Mouse (Mus musculus): Measurements from ENCODE around the gene Eapp. TPM values are rescaled to one million over a fixed set of nuclear protein-coding genes. Genes with fewer than 3 reads are reported as not detected.
"Not testable (repeated sequence)": the region's sequence is repeated elsewhere in the genome, so short reads cannot be mapped to it uniquely, and the experiment has no call there.

The Eapp gene
- total and polyA plus RNA-seq, 3 experiments: 43.1 to 53.9 (median 51.5) TPM

- in situ Hi-C loops (cut with MboI; ENCODE audit: low pct_ligation_motif_present, low pct_unique_long_range_greater_than_20kb, low sequenced_read_pairs): no loop called here
- no peaks in the 10 kb centered on the region for H3K79me2 ChIP-seq (replicated peaks; ENCODE audit: control insufficient read depth, extremely low read depth, insufficient read depth, poor library complexity, severe bottlenecking)
Observed at GRCm38 (mm10) chr12:54668141-54668540, 27.6 kb downstream of the Eapp start.

DNA sequence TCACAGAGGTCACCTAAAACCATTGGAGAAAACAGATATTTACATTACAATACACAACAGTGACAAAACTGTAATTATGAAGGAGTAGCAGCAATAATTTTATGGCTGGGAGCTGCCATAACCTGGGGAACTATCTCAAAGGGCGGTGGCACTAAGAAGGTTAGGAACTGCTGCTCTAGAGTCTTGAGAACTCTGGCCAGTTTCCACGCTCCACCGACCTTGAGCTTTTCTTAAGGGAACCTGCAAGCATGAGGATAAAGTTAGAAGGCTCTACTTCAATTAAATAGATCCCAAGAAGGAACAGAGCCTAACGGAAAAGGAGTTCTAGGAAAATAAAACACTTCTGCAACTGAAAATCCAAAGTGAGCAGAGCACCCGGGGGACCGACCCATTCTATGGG lies 30.2 kb downstream of the Eapp start:
- no peak overlapping the region for H3K4me2 ChIP-seq (ENCODE audit: insufficient read depth, low read depth, poor library complexity, severe bottlenecking)
- in situ Hi-C loops (cut with MboI; ENCODE audit: low pct_ligation_motif_present, low pct_unique_long_range_greater_than_20kb, low sequenced_read_pairs): no loop called here
- H3K36me3 ChIP-seq (replicated peaks in 1 of 2; ENCODE audit: control insufficient read depth in 1 of 2, insufficient read depth in 1 of 2, low read length in 1 of 2): peaks cover 9 to 17% of the 10 kb centered on the region in 2 experiments
- dilution Hi-C loops (cut with MboI; ENCODE audit: extremely low pct_ligation_motif_present, extremely low pct_unique_long_range_greater_than_20kb, low sequenced_read_pairs): no loop called here
- no peak overlapping the region for H3K4me3 ChIP-seq (replicated peaks in 1 of 3; ENCODE audit: low read depth in 2 of 3, low read length in 2 of 3, poor library complexity in 1 of 3)
- no peak overlapping the region for H3K27ac ChIP-seq (ENCODE audit: insufficient read depth, low read depth)
- no peaks in the 10 kb centered on the region for H3K79me2 ChIP-seq (replicated peaks; ENCODE audit: control insufficient read depth, extremely low read depth, insufficient read depth, poor library complexity, severe bottlenecking)
- H3K9ac ChIP-seq (ENCODE audit: insufficient read depth, low read depth): no peak overlapping the region
- H3K9me3 ChIP-seq (replicated peaks; ENCODE audit: low read length): no peaks in the 10 kb centered on the region
- DNase-seq (ENCODE audit: extremely low read depth): no peak
- H3K27me3 ChIP-seq (replicated peaks): no peaks in the 10 kb centered on the region
- H3K4me1 ChIP-seq (ENCODE audit: control insufficient read depth in 1 of 2, insufficient read depth in 2 of 2): no peaks in the 10 kb centered on the region
- TF ChIP-seq ZMIZ1 (IDR thresholded peaks at IDR 0.05; ENCODE audit: low read depth, low read length) (no peak), UBTF (IDR thresholded peaks at IDR 0.05; ENCODE audit: low read depth, low read length) (no peak), MEF2A (IDR thresholded peaks at IDR 0.05; ENCODE audit: borderline replicate concordance, low read depth, low read length) (no peak)

More at GRCm38 (mm10) chr12:54668141-54668540, 27.6 kb downstream of the Eapp start:
- Histone ChIP-seq H3K4me2 (ENCODE audit: insufficient read depth, low read depth, poor library complexity, severe bottlenecking) (no peak overlapping the region), H3K4me3 (replicated peaks in 1 of 3; ENCODE audit: low read depth in 2 of 3, low read length in 2 of 3, poor library complexity in 1 of 3) (no peak overlapping the region), H3K9ac (ENCODE audit: insufficient read depth, low read depth) (no peak overlapping the region), H3K36me3 (replicated peaks in 1 of 2; ENCODE audit: control insufficient read depth in 1 of 2, insufficient read depth in 1 of 2, low read length in 1 of 2) (peaks cover 26 to 38% of the 10 kb centered on the region in 2 experiments), H3K27me3 (replicated peaks) (no peaks in the 10 kb centered on the region), H3K4me1 (ENCODE audit: control insufficient read depth in 1 of 2, insufficient read depth in 2 of 2) (no peaks in the 10 kb centered on the region), H3K27ac (ENCODE audit: insufficient read depth, low read depth) (no peak overlapping the region), H3K9me3 (replicated peaks; ENCODE audit: low read length) (no peaks in the 10 kb centered on the region)
- no peak for TF ChIP-seq BHLHE40 (IDR thresholded peaks at IDR 0.05; ENCODE audit: low read depth, low read length)
- no peak for TF ChIP-seq ZMIZ1 (IDR thresholded peaks at IDR 0.05; ENCODE audit: low read depth, low read length)
- dilution Hi-C loops (cut with MboI; ENCODE audit: extremely low pct_ligation_motif_present, extremely low pct_unique_long_range_greater_than_20kb, low sequenced_read_pairs): no loop called here
- no peak for DNase-seq (ENCODE audit: extremely low read depth)

GRCm38 (mm10) chr12:54661470-54661869 lies 34.2 kb downstream of the Eapp start:
- H3K36me3 ChIP-seq (replicated peaks in 1 of 2; ENCODE audit: control insufficient read depth in 1 of 2, insufficient read depth in 1 of 2, low read length in 1 of 2); dilution Hi-C loops (cut with MboI; ENCODE audit: extremely low pct_ligation_motif_present, extremely low pct_unique_long_range_greater_than_20kb, low sequenced_read_pairs); H3K4me2 ChIP-seq (ENCODE audit: insufficient read depth, low read depth, poor library complexity, severe bottlenecking); H3K9me3 ChIP-seq (replicated peaks; ENCODE audit: low read length); H3K79me2 ChIP-seq (replicated peaks; ENCODE audit: control insufficient read depth, extremely low read depth, insufficient read depth, poor library complexity, severe bottlenecking); H3K4me3 ChIP-seq (replicated peaks in 1 of 3; ENCODE audit: low read depth in 2 of 3, low read length in 2 of 3, poor library complexity in 1 of 3); H3K27me3 ChIP-seq (replicated peaks); DNase-seq (ENCODE audit: extremely low read depth); in situ Hi-C loops (cut with MboI; ENCODE audit: low pct_ligation_motif_present, low pct_unique_long_range_greater_than_20kb, low sequenced_read_pairs); H3K27ac ChIP-seq (ENCODE audit: insufficient read depth, low read depth); H3K9ac ChIP-seq (ENCODE audit: insufficient read depth, low read depth): not testable (repeated sequence)
- H3K4me1 ChIP-seq (ENCODE audit: control insufficient read depth in 1 of 2, insufficient read depth in 2 of 2): peaks cover 0 to 25% of the 10 kb centered on the region in 2 experiments; a peak in 2 of 4 replicates

- peaks cover 0 to 27% of the 10 kb centered on the region in 2 experiments; a peak in 2 of 4 replicates for H3K4me1 ChIP-seq (ENCODE audit: control insufficient read depth in 1 of 2, insufficient read depth in 2 of 2)
- no peak for TF ChIP-seq MAX (IDR thresholded peaks at IDR 0.05; ENCODE audit: low read length)
- TF ChIP-seq RCOR1 (conservative IDR thresholded peaks at IDR 0.05; ENCODE audit: low read depth, low read length): no peak
- no peak for TF ChIP-seq CHD2 (IDR thresholded peaks at IDR 0.05; ENCODE audit: low read length)
- TF ChIP-seq MXI1 (IDR thresholded peaks at IDR 0.05; ENCODE audit: low read depth, low read length): no peak
- no peak for TF ChIP-seq POLR2A (IDR thresholded peaks at IDR 0.05; ENCODE audit: low read depth, low read length)
- TF ChIP-seq NELFE (IDR thresholded peaks at IDR 0.05; ENCODE audit: low read depth, low read length): no peak
- TF ChIP-seq JUN (IDR thresholded peaks at IDR 0.05; ENCODE audit: insufficient read depth, low read depth, low read length): no peak
- no peak for TF ChIP-seq CTCF (conservative IDR thresholded peaks at IDR 0.05 in 1 of 2, IDR thresholded peaks at IDR 0.05 in 1 of 2; ENCODE audit: low read depth in 2 of 2, low read length in 2 of 2)
- no peak for TF ChIP-seq GABPA (IDR thresholded peaks at IDR 0.05; ENCODE audit: insufficient replicate concordance, low read depth, low read length)
- no peak for TF ChIP-seq ZNF384 (IDR thresholded peaks at IDR 0.05; ENCODE audit: low read depth, low read length)
- no peak for TF ChIP-seq BHLHE40 (IDR thresholded peaks at IDR 0.05; ENCODE audit: low read depth, low read length)
- no peak for TF ChIP-seq MAZ (IDR thresholded peaks at IDR 0.05; ENCODE audit: low read depth, low read length)
- TF ChIP-seq MAFK (IDR thresholded peaks at IDR 0.05; ENCODE audit: insufficient replicate concordance, low read length): no peak
- no peak for TF ChIP-seq ETS1 (conservative IDR thresholded peaks at IDR 0.05; ENCODE audit: low read depth, low read length)
- TF ChIP-seq SIN3A (IDR thresholded peaks at IDR 0.05; ENCODE audit: low read length): no peak
- no peak for TF ChIP-seq MEF2A (IDR thresholded peaks at IDR 0.05; ENCODE audit: borderline replicate concordance, low read depth, low read length)
- H3K4me2 ChIP-seq (ENCODE audit: insufficient read depth, low read depth, poor library complexity, severe bottlenecking): no peak overlapping the region
- no peaks in the 10 kb centered on the region for H3K9me3 ChIP-seq (replicated peaks; ENCODE audit: low read length)
- H3K4me3 ChIP-seq (replicated peaks in 1 of 3; ENCODE audit: low read depth in 2 of 3, low read length in 2 of 3, poor library complexity in 1 of 3): no peak overlapping the region
- no peak for DNase-seq (ENCODE audit: extremely low read depth)
- no peaks in the 10 kb centered on the region for H3K27me3 ChIP-seq (replicated peaks)
- no peaks in the 10 kb centered on the region for H3K36me3 ChIP-seq (replicated peaks in 1 of 2; ENCODE audit: control insufficient read depth in 1 of 2, insufficient read depth in 1 of 2, low read length in 1 of 2)
- in situ Hi-C loops (cut with MboI; ENCODE audit: low pct_ligation_motif_present, low pct_unique_long_range_greater_than_20kb, low sequenced_read_pairs) (no loop called here), dilution Hi-C loops (cut with MboI; ENCODE audit: extremely low pct_ligation_motif_present, extremely low pct_unique_long_range_greater_than_20kb, low sequenced_read_pairs) (no loop called here)
- no peaks in the 10 kb centered on the region; the same call in 1 of the 2 replicates for H3K79me2 ChIP-seq (replicated peaks; ENCODE audit: control insufficient read depth, extremely low read depth, insufficient read depth, poor library complexity, severe bottlenecking)
- no peak overlapping the region for H3K27ac ChIP-seq (ENCODE audit: insufficient read depth, low read depth)
- H3K9ac ChIP-seq (ENCODE audit: insufficient read depth, low read depth): no peak overlapping the region
Observed at GRCm38 (mm10) chr12:54659901-54660300, 35.8 kb downstream of the Eapp start.
